Mouse (Mus musculus) intestine, embryonic 14.5 days (tissue): ENCODE data around the gene Tekt1. TPM values are rescaled to one million over a fixed set of nuclear protein-coding genes. Genes with fewer than 3 reads are reported as not detected.

Experiments
- ATAC-seq: fragments of 200-750 bp; cut with Nextera tagmentation; replicated peaks from 2 replicates; pipeline ENCODE4 v1.8.0; 2017; ENCODE audit warnings: low read depth, moderate number of reproducible peaks, moderate TSS enrichment, moderate library complexity; ENCODE audit not compliant: low FRiP score, low TSS enrichment
- DNase-seq: peaks from one replicate; pipeline ENCODE4 v3.0.0-alpha.2; 2018; ENCODE audit warnings: low spot score
- H3K27ac ChIP-seq: fragments of 300-500 bp; sonication (generic); 2 replicates; pipeline ENCODE4 v1.5.1; 2014; ENCODE audit warnings: low read depth, mild to moderate bottlenecking, control low read depth
- H3K27me3 ChIP-seq: fragments of 300-500 bp; sonication (generic); replicated peaks from 2 replicates; pipeline ENCODE4 v1.6.1; 2014; ENCODE audit warnings: low read length, control low read depth; ENCODE audit not compliant: control insufficient read depth, insufficient read depth
- H3K36me3 ChIP-seq: fragments of 300-500 bp; sonication (generic); 2 replicates; pipeline ENCODE4 v1.6.1; 2014; ENCODE audit warnings: low read length, control low read depth; ENCODE audit not compliant: control insufficient read depth, insufficient read depth
- H3K4me1 ChIP-seq: fragments of 300-500 bp; sonication (generic); replicated peaks from 2 replicates; pipeline ENCODE4 v1.6.1; 2014; ENCODE audit warnings: low read length, control low read depth, mixed read lengths; ENCODE audit not compliant: control insufficient read depth, insufficient read depth
- H3K4me2 ChIP-seq: fragments of 300-500 bp; sonication (generic); 2 replicates; pipeline ENCODE4 v1.6.1; 2014; ENCODE audit warnings: low read length
- H3K4me3 ChIP-seq: fragments of 300-500 bp; sonication (generic); 2 replicates; pipeline ENCODE4 v1.5.1; 2014; ENCODE audit warnings: low read depth, low read length, control low read depth, mixed read lengths
- H3K9ac ChIP-seq: fragments of 300-500 bp; sonication (generic); 2 replicates; pipeline ENCODE4 v1.6.1; 2014; ENCODE audit warnings: mild to moderate bottlenecking, low read length
- H3K9me3 ChIP-seq: fragments of 300-500 bp; sonication (generic); 2 replicates; pipeline ENCODE4 v1.6.1; 2016; ENCODE audit warnings: low read length, control low read depth; ENCODE audit not compliant: control insufficient read depth
- whole genome bisulfite sequencing: fragments of 180-500 bp; shearing (Covaris S2); extraction: QIAGEN DNeasy Blood & Tissue Kit; methylation state at CpG from one replicate; pipeline ENCODE4 v1.1.7; 2014; 5-methylcytosine and 5-hydroxymethylcytosine counted together
- polyA plus RNA-seq: library from polyadenylated mRNA; unstranded; fragments of >200 nt; fragmentation: Nextera tagmentation; extraction: Ambion mirVana; gene quantifications from 2 replicates; pipeline ENCODE4 v1.2.1, GENCODE M21; 2014

The Tekt1 gene
- polyA plus RNA-seq, 1 experiment from 2014 or later: 0.58 TPM

- Histone ChIP-seq H3K27ac (no peak within 1 kb of the TSS), H3K4me3 (peak within 1 kb of the TSS; percentile 15; the same call in 1 of the 2 replicates), H3K9me3 (no peaks in the 10 kb centered on the region), H3K9ac (no peak within 1 kb of the TSS), H3K4me1 (no peaks in the 10 kb centered on the region), H3K36me3 (no peaks in the 10 kb centered on the region), H3K27me3 (peaks cover 22% of the 10 kb centered on the region), H3K4me2 (peak within 1 kb of the TSS; percentile 45)
- ATAC-seq: no peak
- DNase-seq: no peak
- 8% methylated on average over 42 of the region's 42 CpGs for WGBS
Observed at GRCm38 (mm10) chr11:72314151-72314895, 47.9 kb downstream of the Tekt1 start, which contains the start of gene Fbxo39. Fbxo39 (plus strand) TSS chr11:72314444.

DNA sequence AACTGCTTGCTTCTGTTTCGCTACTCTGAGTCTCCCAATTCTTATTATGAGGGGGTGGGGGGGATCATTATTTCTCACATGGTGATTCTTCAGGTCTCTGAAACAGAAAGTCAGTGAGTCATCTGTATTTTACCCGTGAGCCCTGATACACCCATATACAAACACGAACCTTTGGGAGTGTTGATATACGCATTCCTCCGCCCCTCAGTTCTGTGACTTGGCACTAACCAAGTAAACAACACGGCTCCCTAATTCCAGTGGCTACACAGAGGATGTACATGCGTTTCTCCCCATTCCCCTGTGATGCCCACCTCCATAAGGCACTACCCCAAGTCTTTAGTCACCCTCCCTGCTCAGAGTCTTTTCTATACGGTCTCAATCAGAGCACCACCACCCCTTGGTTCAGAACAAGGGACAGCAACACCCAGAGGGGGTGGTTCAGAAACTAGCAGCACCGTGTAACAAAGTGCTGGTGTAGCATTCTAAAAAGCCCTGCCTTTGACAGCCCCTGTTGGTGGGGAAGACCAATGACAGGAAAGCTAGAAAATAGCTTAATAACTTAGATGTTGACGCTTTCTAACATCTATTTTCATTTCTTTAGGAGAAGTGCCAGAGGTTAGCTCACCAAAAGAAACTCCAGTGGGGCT lies 50.8 kb downstream of the Tekt1 start:
- Histone ChIP-seq H3K4me1 (no peaks in the 10 kb centered on the region), H3K9me3 (no peaks in the 10 kb centered on the region), H3K9ac (no peak overlapping the region), H3K27me3 (peaks cover 22% of the 10 kb centered on the region), H3K4me2 (no peak overlapping the region), H3K4me3 (no peak overlapping the region), H3K36me3 (no peaks in the 10 kb centered on the region), H3K27ac (no peak overlapping the region)
- ATAC-seq (no peak), DNase-seq (no peak)
- 75% methylated on average over 10 of the region's 10 CpGs for WGBS

GRCm38 (mm10) chr11:72310491-72310890 lies 51.8 kb downstream of the Tekt1 start:
- Histone ChIP-seq H3K36me3 (no peaks in the 10 kb centered on the region), H3K27me3 (peaks cover 22% of the 10 kb centered on the region), H3K4me1 (no peaks in the 10 kb centered on the region), H3K27ac (no peak overlapping the region), H3K9ac (no peak overlapping the region), H3K4me2 (no peak overlapping the region), H3K4me3 (no peak overlapping the region), H3K9me3 (no peaks in the 10 kb centered on the region)
- ATAC-seq: no peak
- 78% methylated on average over 4 of the region's 4 CpGs for WGBS
- DNase-seq: no peak

- Histone ChIP-seq H3K4me3 (no peak overlapping the region), H3K4me2 (no peak overlapping the region), H3K9ac (no peak overlapping the region), H3K36me3 (no peaks in the 10 kb centered on the region), H3K4me1 (no peaks in the 10 kb centered on the region), H3K9me3 (no peaks in the 10 kb centered on the region), H3K27ac (no peak overlapping the region), H3K27me3 (peaks cover 9% of the 10 kb centered on the region)
- 24% methylated on average over 2 of the region's 2 CpGs for WGBS
- DNase-seq: no peak
- no peak for ATAC-seq
Observed at GRCm38 (mm10) chr11:72308982-72309381, 53.3 kb downstream of the Tekt1 start.

DNA sequence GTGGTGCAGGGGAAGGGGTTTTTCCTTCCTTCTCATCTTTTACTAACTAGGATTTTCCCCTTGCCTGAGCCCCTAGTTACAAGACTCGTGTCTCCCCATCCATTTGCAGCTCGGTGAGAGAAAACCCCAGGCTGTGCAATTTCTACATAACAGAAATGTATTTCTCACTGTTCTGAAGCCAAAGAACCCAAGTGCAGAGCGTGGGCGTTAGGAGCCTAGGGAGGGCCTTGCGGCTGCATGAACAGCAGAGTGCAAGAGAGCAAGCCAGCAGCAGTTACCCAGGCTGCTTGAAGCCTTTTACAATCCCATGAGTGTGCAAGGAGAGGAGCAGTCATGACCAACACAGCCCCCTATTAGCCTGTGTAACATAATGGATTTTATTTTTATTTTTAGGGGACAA lies 54.8 kb downstream of the Tekt1 start:
- DNase-seq (no peak), ATAC-seq (no peak)
- Histone ChIP-seq H3K4me2 (no peak overlapping the region), H3K9ac (no peak overlapping the region), H3K4me3 (no peak overlapping the region), H3K4me1 (no peaks in the 10 kb centered on the region), H3K36me3 (no peaks in the 10 kb centered on the region), H3K27me3 (no peaks in the 10 kb centered on the region), H3K9me3 (no peaks in the 10 kb centered on the region), H3K27ac (no peak overlapping the region)
- WGBS: 80% methylated on average over 5 of the region's 5 CpGs

GRCm38 (mm10) chr11:72302230-72302629 lies 60.0 kb downstream of the Tekt1 start:
- no peak overlapping the region for H3K9ac ChIP-seq
- no peak for ATAC-seq
- no peaks in the 10 kb centered on the region for H3K4me1 ChIP-seq
- H3K36me3 ChIP-seq: no peaks in the 10 kb centered on the region
- 75% methylated on average over 7 of the region's 7 CpGs for WGBS
- H3K9me3 ChIP-seq: no peaks in the 10 kb centered on the region
- DNase-seq: no peak
- H3K27ac ChIP-seq: no peak overlapping the region
- H3K4me2 ChIP-seq: no peak overlapping the region
- no peak overlapping the region for H3K4me3 ChIP-seq
- H3K27me3 ChIP-seq: no peaks in the 10 kb centered on the region

- peak within 1 kb of the TSS; percentile 6; the same call in 1 of the 2 replicates for H3K4me3 ChIP-seq
- WGBS: 16% methylated on average over 6 of the region's 6 CpGs
- no peaks in the 10 kb centered on the region for H3K36me3 ChIP-seq
- no peaks in the 10 kb centered on the region for H3K4me1 ChIP-seq
- H3K27ac ChIP-seq: no peak within 1 kb of the TSS
- peak; percentile 57 for DNase-seq
- peak; percentile 62; the same call in 1 of the 2 replicates for ATAC-seq
- H3K9ac ChIP-seq: no peak within 1 kb of the TSS
- H3K9me3 ChIP-seq: no peaks in the 10 kb centered on the region
- peak within 1 kb of the TSS; percentile 28 for H3K4me2 ChIP-seq
- H3K27me3 ChIP-seq: no peaks in the 10 kb centered on the region
Observed at GRCm38 (mm10) chr11:72301334-72301733, 60.9 kb downstream of the Tekt1 start, which contains the start of gene Xaf1. Xaf1 (plus strand) TSS chr11:72301629.
